Mouse (Mus musculus): ENCODE results near the gene Dpm1. TPM values are rescaled to one million over a fixed set of nuclear protein-coding genes. Genes with fewer than 3 reads are reported as not detected.

The Dpm1 gene
- total RNA-seq, 4 experiments from 2014 or later = 107 to 133 (median 132) TPM

DNA sequence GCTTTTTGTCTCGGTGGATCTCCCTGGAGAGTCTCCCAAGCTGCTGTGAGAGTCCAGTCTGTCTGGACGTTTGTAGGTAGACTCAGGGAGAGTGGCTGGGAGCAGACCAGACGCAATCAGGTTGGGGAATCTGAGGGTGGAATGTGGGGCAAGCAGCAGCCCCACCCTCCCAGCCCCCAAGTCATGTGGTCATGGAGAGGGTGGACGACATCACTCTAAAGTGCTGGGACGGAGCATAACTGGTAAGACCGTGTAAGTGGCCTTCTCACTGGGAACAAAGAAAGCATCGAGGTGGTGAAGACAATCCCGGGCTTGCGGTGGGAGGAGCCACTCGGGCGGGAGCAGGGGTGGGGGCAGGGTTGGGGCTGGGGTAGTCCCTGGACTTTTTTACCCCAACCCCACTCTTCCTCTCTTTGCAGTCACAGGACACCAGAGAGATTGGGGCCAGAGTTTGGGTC, 68.8 kb downstream of the Dpm1 start:
- DNase-seq = no peak

- no peak for DNase-seq
These were observed 69.9 kb downstream of the Dpm1 start for GRCm38 (mm10) chr2:168160370-168160930.

Small RNAs within 50 kb of the gene (microRNA-seq; reads per million reads assigned to microRNA genes)
- gene Gm24561 = 0 reads per million in 2 experiments

Other genes starting within 250 kb of the Dpm1 start
- 1 to 10 TPM; 1.5 to 4.4 (median 3.3) TPM for gene Ripor3, start 220.0 kb downstream of the Dpm1 start, total RNA-seq (2022)
- 1 to 10 TPM; 1.9 to 2.8 (median 2.3) TPM for gene Pard6b, start 149.6 kb downstream of the Dpm1 start, total RNA-seq (2022)
- 10 to 100 TPM; 49.1 to 73.9 (median 56.2) TPM for gene Adnp, start 23.5 kb downstream of the Dpm1 start, total RNA-seq (2022)
- 10 to 100 TPM; 25.8 to 44.4 (median 34.9) TPM for gene Gm20716, start 227 bp downstream of the Dpm1 start, total RNA-seq (2022)
- gene Mocs3, start within 50 bp of the Dpm1 start, total RNA-seq (2022) = 10 to 100 TPM; 16.2 to 18.6 (median 17.9) TPM
- gene Kcng1, start 51.1 kb upstream of the Dpm1 start, total RNA-seq (2022) = under 1 TPM in 1 of 4 experiments, not detected in 3; 0.08 TPM